Mouse (Mus musculus): ENCODE results near the gene Klf4.

The Klf4 gene

DNA sequence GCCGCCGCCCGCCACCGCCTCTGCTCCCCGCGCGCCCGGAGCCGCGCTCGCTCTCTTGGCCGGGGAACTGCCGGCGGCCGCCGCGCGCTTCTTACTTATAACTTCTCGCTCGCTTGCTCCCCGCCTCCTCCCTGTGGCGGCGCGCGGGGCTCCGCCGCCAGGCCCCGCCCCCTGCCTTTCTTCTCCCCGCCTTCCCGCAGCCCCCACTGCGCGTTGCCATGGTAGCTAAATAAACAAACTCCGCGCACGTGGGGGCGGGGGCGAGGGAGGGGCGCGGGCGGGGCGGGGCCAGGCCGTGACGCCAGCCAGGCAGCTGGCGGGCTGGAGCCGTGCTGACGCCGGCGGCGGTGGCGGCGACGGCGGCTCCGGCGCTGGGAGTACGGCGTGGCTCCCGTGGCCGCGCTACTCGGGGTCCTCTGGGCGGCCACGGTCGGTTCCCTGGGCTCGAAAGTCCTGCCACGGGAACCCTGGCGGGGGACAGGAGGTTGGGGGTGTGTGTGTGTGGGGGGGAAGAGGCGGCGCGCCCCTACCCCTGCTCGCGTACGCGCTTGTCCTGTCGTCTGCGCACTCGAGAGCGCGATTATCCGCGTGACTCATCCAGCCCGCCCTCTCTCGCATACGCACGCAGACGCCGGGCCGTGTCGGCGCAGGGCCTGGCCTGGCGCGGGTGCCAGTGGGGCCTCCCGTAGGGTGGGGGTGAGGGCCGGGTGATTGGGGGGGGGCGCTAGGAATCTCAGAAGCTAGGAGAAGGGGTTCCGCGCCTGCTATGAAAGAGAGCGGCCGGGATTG is at the start of gene Klf4:
Klf4 (minus strand) TSS at position 60 of the 789 bp plus-strand sequence.
- DNase-seq (ENCODE audit: low spot score in 2 of 2) = peak; percentile 63 to 76

DNA sequence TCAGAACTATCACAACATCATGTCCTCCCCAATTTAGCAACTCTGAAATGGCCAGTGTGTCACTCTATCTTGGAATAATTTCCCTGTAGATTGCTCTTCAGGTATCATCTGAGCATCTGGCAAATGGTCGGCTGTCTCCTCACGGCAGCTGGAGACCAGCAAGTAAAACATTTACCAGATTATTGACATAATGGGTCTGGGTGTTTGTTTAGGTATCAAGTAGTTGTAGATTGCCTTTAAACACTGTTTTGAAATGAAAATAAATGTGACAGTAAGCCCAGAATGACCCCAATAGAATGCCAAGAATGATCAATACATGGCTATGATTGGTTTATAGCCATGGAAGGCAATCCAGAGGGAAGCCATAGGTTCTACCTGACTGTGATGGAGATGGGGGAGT is 39.2 kb upstream of the Klf4 start:
- no peak for DNase-seq (ENCODE audit: low spot score in 2 of 2)

DNA sequence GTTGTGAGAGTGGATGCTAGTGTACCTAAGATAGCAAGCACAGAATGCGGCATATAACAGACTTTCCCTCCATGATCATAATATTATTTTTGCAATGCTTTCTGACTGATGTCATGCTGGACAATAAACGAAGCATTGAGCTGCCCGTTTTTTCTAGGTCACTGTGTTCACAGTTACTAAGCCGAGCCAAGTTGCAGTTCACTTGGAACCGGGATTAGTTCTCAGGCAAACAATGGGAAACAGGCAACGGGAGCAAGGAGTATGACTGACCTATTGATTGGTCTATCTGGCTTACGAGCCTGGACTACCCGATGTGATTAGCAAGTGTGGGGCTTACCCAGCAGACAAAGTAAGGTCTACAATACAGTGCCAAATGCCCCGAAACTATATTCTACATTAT is 35.7 kb upstream of the Klf4 start:
- no peak for DNase-seq (ENCODE audit: low spot score in 2 of 2)

DNA sequence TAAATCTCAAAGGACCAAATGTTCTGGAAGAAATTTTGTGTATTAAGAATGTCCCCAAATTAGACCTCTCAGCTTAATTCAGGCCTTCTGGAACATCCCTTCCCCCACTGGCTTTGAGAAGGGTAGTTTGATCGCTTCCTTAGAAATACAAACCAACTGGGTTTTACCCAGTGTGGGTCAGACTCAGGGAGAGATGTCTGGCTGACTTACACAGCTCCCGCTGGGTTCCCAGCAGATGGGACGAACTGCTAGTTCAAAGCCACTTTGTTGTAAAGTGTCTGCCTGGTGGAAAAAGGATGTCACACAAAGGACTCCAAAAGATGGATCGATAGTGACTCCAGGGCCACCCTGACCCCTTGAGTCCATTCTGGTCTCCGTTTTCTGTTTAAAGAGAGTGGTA is 35.3 kb upstream of the Klf4 start:
- no peak for DNase-seq (ENCODE audit: low spot score in 2 of 2)

DNA sequence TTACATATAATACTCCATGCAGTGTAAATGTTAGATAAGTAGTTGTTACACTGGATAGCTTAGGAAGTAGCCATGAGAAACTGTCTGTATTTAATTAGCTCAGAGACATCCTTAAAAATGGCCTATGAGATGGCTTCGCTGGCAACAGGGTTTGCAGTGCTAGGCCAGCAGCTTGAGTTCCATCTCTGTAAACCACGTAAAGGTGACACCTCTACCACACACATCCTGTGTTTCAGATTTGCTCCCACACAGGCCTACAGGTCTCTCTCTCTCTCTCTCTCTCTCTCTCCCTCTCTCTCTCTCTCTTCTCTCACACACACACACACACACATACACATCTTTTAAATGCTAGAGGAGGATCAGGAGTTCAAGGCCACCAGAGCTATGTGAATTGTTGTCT is 32.1 kb upstream of the Klf4 start:
- DNase-seq (ENCODE audit: low spot score in 2 of 2) = no peak

DNA sequence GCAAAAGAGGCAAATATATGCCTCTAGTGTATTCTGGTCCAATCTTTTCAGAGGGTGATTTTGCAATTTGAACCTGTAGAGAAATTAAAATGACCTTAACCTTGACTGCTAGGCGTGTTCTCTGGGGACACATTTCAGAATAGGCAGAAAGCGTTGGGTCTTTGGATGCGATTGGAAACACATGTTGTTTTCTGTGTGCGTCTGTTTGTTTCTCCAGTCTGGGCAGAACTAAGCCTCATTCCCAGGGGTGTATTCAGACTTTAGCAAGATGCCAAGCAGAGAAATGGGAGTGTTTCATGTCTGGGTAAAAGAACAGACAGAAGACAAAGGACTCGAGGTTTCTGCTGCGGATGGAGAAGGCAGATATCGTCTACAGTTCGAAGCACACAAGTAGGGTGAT is 30.8 kb upstream of the Klf4 start:
- no peak for DNase-seq (ENCODE audit: low spot score in 2 of 2)

DNA sequence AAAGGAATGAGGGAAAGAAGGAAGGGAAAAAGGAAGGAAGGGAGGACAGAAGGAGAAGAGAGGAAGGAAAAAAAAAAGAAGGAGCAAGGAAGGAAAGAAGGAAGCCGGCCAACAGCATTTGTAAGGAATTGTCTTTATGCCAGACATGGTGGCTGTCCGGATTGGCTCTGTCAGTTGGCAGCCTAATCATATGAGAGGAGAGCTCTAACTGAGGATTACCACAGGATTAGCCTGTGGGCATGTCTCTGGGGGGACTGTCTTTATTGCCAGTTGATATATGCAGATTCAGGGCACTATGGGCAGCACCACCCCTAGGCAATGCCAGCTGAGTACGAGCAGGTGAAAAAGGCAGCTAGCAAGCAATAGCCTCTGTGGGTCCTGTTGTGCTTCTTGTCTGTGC is 29.8 kb upstream of the Klf4 start:
- DNase-seq (ENCODE audit: low spot score in 2 of 2) = no peak

DNA sequence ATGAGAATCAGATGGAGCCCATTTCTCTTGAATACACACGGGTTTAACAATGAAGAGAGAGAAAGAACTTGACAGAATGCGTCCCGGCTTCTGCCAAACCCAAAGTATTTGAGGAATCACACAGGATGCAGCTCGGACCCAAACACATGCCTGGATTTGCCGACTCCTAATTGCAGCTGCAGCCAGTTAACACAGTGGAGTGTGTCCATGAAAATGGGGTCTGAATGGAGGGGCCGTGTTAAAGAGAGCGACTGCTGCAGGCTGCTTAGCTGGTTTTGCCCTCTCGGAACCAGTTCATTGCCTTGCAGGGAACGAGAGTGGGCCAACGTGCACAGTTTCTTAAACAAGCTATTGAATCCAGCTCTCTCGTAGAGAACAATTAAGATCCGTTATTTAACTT is 14.6 kb upstream of the Klf4 start:
- no peak for DNase-seq (ENCODE audit: low spot score in 2 of 2)

DNA sequence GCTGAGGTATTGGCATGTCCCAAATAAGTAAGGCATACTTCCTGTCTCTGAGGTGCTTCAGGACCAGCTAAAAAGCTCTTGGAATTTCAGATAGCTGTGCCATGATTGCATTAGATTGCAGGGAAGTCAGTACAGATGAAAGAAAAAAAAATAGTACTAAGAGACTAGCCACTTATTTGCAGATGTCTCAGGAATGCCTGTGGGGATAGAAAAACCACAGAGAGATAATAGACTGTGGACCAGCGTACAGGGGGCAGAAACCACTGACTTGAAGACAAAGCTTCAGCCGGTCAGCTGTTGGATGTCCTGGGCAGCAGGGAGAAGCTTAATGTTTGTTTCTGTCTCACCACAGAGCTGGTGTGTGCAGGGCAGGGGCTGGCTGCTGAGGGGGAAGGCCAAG is 10.5 kb upstream of the Klf4 start:
- no peak for DNase-seq (ENCODE audit: low spot score in 2 of 2)

DNA sequence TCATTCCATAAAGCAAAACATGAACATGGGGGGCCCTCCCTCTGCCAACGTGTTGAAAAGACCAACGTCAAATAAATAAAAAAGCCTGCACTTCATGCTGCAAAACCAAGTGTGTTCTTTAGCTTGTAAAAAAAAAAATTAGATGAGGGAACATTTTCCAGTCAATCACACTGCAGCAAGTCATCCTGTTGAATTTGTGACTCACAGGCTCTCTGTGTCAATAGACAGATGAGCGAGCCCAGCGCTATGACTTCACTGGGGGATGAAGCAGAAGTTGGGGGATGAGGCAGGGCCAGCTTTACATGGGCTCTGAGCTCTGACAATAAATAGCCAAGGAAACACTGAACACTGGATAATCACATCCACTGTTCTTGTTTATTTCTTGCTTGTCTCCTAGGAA is 9.4 kb upstream of the Klf4 start:
- no peak for DNase-seq (ENCODE audit: low spot score in 2 of 2)

DNA sequence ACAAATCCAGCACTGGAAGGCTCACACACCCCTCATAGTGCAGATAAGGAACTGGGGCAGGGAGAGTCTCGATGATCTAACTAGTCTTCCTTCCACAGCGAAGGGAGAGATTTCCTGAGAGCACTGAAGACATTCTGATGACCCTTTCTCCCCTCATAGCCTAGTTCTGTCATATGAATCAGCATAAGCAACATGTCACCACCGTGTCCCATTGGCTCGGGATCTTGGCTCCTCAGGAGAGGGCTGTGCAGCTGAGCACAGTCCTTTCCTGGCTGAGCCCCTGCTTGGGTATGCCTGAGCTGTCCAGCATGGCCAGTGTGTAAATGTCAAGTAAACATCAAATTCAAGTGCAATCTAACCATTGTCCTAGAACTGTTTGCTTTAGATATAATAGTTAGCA is 9.0 kb upstream of the Klf4 start:
- no peak for DNase-seq (ENCODE audit: low spot score in 2 of 2)

DNA sequence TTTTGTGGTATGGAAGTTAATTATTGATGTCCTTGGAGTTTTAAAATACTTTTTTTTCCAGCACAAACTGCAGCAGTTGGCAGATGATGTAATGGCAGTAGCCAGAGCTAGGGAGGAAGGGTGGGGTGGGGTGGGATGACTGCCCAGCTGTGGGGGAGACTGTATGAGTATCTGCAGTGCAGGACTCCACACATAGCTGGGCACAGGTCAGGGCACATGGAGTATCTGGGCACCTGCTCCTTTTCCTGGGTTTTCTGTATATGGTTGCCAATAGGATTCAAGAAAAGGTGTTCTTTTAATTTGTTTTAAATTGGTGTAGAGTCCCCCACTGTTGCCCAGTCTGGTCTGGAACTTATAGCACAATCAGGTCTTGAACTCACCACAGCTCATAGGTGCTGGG is 2.7 kb upstream of the Klf4 start:
- no peak for DNase-seq (ENCODE audit: low spot score in 2 of 2)

DNA sequence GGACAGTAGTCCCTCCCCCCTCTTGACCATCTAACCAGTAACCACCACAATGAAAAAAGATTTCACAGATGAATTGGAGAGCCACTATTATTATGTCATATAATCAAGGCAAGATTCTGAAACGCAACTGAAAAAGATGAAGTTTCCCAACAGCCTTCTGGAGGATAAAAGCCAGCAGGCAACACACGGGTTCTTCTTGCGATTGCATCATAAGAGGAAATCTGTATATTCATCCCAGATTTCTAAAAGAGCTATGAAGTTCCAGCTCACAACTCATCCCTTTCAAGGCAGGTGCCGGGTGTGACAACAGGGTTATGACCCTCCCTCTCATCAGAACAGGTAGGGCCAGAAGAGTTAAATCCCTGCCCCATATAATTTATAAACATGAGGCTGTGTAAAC is 2.2 kb upstream of the Klf4 start:
- no peak for DNase-seq (ENCODE audit: low spot score in 2 of 2)

DNA sequence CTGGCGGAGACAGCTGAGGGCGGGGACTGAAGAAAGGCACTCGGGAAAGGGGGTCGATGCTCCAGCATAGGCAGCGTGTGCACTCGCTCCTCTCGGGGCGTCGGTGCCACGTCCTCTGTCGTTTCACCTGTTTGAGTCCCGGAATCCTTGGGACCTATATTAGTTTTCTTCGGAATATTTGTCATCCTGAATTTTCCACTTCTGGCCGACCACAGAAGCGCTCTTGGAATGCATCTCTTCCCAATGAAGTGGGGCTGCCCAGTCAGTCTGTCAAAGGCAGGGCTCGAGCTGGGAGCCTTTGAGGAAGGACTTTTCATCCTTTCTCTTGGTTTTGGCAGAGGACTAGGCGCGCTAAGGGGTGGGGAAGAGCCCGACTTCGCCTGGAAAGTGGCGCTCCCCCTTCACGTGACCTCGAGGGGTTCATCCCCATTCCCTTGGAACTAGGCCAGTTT is 1.6 kb upstream of the Klf4 start:
- no peak for DNase-seq (ENCODE audit: low spot score in 2 of 2)

DNA sequence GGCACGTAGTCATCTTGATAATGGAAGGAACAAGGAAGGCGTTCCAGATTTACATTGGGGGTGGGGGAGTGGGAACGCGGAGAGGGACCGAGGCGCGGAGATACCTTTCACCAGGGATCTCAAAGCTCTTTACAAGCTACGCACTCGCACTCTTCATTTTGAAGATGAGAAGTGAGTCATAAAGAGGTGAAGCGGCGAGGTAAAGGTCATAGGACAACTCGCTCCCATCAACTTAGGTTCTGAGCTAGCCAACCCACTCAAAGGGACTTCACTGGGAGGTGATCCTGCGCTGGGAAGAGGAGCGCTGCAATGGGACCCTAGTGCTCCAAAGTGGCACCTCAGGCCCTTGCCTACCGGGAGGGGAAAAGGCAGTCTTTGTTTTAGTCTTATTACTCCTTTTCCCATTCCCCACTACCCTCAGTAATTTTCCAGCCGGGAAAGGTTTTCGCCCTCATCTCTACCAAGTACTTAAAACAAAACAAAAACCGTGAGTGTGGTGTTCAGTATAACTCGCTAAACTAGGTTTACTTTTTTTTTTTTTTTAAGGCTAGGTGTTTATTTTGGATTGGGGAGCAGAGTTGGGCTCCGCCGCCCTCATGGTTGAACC is 1.0 kb upstream of the Klf4 start:
- peak in 1 of 2 experiments; percentile 16 for DNase-seq (ENCODE audit: low spot score in 2 of 2)

DNA sequence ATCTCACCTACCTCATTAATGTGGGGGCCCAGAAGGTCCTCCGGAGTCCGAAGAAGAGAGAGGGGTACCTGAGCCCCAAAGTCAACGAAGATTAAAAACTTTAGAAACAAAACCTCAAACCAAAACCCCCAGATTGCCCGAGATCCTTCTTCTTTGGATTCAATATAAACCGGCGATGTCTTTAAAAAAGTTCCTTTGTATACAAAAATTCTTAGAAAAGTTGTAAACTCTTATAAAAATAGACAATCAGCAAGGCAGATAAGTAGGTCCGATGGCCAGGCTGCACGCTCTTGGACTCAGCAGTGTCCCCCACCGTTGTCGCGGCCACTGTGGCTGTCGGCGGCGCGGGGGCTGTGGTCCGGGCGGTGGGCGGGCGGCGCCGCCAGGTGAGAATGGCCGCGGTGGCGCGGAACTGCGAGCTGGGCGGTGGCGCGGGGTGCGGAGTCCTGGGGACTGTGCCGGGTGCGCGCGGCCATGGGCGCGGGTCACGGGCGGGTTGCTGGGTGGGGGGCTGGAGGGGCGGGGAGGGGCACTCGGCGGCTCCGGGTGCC is 335 bp downstream of the Klf4 start:
- no peak for DNase-seq (ENCODE audit: low spot score in 2 of 2)

DNA sequence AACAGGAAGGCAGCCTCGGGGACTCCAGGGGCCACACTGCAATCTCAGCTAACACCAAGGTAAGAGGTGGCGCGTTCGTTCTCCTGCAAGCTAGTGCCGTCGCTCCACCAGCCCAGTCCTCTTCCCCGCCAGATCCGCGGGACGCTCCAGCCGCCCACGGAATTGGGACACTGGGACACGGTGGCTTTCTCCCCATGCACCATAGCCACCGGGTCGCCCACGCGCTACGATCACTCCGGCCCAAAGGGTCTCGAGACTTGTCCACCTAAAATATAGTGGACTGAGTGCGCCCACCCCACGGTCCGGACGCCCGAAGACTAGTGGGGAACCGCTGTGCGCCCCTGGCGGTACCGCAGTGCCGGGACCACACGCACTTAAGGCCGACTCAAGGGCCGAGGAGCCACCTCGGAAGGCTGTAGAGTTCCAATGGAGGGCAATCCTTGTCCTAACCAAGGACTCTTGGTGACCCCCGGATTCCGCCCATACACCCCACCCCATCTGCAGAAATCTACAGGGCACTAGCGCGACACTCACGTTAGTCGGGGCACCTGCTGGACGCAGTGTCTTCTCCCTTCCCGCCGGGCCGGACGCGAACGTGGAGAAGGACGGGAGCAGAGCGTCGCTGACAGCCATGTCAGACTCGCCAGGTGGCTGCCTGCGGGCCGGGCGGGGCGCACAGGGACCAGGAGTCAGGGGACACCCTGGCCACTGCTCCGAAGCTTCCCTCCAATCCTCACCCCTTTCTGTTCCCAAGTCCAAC is 990 bp downstream of the Klf4 start:
- DNase-seq (ENCODE audit: low spot score in 2 of 2) = no peak

DNA sequence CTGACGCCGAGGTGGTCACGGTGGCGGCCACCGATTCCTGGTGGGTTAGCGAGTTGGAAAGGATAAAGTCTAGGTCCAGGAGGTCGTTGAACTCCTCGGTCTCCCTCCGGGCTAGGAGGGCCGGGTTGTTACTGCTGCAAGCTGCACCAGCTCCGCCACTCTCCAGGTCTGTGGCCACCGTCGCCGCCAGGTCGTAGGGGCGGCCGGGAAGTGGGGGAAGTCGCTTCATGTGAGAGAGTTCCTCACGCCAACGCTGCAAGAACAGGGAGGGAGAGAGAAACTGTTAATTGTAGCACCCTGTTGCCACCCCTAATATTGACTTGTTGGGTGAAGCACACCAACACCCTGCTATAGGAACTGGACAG is 1.6 kb downstream of the Klf4 start:
- no peak for DNase-seq (ENCODE audit: low spot score in 2 of 2)

DNA sequence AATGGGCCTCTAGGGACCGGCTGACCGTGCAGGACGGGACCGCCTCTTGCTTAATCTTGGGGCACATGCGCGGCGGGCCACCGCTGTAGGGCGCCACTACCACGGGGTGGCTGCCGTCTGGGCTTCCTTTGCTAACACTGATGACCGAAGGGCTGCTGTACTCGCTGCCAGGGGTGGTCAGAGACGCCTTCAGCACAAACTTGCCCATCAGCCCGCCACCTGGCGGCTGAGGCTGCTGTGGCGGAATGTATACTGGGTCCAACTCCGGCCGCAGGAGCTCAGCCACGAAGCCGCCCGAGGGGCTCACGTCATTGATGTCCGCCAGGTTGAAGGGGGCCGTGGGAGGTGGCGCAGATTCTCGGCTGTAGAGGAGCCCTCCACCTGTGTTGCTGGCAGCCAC is 2.0 kb downstream of the Klf4 start:
- peak; percentile 46 to 55 for DNase-seq (ENCODE audit: low spot score in 2 of 2)

DNA sequence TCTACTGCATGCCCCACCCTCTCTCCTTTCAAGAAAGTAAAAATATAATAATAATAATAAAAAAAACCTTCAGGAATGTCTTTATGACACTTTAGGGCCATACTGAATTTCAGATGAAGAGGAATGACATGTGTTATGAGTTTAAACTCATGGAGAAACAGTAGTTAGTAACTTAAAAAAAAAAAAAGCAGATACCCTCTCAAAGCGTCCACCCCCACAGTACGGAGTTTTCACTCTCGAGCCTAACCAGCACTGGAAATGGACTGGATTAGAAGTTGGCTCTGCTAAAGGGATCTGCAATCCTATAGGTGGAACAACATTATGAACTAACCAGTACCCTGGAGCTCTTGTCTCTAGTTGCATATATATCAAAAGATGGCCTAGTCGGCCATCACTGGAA is 3.9 kb downstream of the Klf4 start:
- no peak for DNase-seq (ENCODE audit: low spot score in 2 of 2)

DNA sequence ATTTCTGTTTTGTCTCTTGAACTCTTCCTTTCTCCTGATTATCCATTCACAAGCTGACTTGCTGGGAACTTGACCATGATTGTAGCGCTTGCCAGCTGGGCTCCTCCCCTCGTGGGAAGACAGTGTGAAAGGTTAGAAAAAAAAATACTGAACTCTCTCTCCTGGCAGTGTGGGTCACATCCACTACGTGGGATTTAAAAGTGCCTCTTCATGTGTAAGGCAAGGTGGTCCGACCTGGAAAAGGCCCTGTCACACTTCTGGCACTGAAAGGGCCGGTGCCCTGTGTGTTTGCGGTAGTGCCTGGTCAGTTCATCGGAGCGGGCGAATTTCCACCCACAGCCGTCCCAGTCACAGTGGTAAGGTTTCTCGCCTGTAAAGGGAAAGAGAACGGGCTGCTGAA is 4.3 kb downstream of the Klf4 start:
- DNase-seq (ENCODE audit: low spot score in 2 of 2) = no peak

DNA sequence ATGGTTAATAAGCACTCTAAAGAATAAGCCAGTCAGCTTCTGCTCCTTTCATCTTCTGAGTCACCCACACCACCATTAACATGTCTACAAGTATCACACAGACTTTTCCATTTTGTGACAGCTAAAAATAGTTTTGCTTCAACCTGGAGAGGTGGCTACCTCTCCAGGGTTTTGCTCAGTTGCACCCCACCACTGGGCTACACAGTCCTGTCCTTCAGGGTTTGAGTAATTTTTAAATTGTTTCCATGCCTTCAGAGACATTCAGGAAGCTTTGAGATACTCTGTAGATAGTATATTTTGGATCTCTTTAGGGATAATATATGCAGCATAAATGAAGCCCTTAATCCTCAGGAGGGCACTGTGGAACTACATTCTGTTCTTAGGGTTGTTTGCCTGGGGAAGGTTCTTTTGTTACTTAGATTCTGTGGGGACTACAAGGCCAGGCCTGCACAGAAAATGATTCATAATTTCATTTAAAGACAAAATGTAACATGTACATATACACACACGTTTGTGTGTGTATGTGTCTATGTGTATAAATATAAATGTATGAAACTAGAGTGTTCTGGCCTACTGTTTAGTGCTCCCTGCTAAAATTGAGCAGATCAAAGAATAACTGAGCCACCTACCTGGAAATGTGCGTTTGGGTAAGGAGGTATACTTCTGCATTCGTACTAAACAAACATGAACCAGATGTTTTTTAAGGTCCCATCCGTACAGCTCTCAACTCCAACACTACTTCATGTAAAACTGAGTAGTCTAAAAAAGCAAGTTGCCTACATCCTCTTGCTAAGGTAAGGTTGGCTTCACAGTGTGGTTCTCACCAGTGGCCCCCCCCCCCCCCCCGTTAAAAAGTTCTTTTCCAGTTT is 5.8 kb downstream of the Klf4 start:
- no peak for DNase-seq (ENCODE audit: low spot score in 2 of 2)
